Mouse (Mus musculus): ENCODE data around the gene Sgsm1. TPM values are rescaled to one million over a fixed set of nuclear protein-coding genes. Genes with fewer than 3 reads are reported as not detected.
A peak's percentile ranks its signal among the peaks of the same experiment; 100 is the strongest.

Sgsm1 gene
- polyA plus RNA-seq, 1 experiment = not detected

DNA sequence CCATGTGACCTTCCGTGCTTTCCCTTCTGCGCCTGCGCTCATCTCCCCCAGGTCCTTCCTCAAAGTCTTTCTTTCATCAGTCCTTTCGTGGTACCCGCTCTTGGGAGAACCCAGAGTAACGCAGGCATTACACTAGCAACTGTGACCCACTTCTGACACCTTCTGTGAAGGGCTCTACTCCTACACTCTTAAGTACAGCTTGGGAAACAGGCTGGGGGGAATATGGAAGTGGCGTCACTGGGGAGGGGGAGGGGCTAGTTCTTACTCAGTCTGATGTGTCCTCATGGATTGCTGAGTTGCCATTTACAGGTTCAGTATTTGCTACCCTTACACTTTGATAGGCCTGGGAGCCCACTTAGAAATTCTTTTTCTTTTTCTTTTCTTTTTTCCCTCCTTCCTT is 29.0 kb downstream of the Sgsm1 start:
- Histone ChIP-seq H3K4me1 (ENCODE audit: control insufficient read depth, insufficient read depth, low read length) (peaks cover 37% of the 10 kb centered on the region), H3K4me3 (ENCODE audit: insufficient read depth, low read depth, low read length) (no peak overlapping the region), H3K27ac (ENCODE audit: insufficient read depth, low read depth, low read length) (no peak overlapping the region)
- TF ChIP-seq POLR2A (IDR thresholded peaks at IDR 0.05; ENCODE audit: insufficient read depth, low read depth, low read length) = no peak
- no peak for TF ChIP-seq CTCF (IDR thresholded peaks at IDR 0.05; ENCODE audit: insufficient read depth, low read depth, low read length)
- 60% methylated on average over 7 of the region's 7 CpGs for WGBS

DNA sequence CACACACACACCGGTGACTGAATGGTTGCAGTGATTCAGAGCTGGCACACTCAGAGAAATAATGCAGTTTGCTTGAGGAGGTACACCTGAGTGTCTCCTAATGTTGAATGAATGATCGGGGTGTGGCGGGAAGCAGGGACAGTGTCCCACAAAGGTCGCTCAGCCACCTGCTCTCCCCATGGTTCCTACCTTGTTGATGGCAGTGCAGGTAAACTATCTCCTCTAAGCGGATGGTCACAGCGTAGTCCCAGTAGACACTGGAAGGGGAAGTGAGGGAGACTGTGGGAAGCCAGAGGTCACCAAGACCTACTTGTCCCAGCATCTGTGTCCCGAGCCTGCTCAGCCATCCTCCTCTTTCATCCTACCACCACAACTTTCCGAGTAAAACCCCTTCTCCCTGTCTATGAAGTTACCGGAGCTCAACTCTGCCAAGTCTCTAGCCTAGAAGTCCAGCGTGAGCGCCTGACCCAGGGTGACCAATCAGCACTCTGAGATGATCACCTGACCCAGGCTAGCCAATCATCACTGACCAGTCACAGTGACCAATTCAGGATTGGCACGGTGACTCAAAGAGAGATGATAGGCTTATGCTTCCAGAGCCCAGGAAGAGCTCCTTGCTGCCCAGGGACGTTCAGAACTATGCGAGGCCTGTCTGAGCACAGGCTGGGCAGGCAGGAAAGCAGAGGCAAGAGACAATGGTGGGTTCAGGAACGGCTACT is 30.3 kb downstream of the Sgsm1 start:
- peaks cover 34% of the 10 kb centered on the region for H3K4me1 ChIP-seq (ENCODE audit: control insufficient read depth, insufficient read depth, low read length)
- H3K4me3 ChIP-seq (ENCODE audit: insufficient read depth, low read depth, low read length) = no peak overlapping the region
- 45% methylated on average over 15 of the region's 15 CpGs for WGBS
- TF ChIP-seq CTCF (IDR thresholded peaks at IDR 0.05; ENCODE audit: insufficient read depth, low read depth, low read length) = no peak
- no peak for TF ChIP-seq POLR2A (IDR thresholded peaks at IDR 0.05; ENCODE audit: insufficient read depth, low read depth, low read length)
- H3K27ac ChIP-seq (ENCODE audit: insufficient read depth, low read depth, low read length) = no peak overlapping the region

DNA sequence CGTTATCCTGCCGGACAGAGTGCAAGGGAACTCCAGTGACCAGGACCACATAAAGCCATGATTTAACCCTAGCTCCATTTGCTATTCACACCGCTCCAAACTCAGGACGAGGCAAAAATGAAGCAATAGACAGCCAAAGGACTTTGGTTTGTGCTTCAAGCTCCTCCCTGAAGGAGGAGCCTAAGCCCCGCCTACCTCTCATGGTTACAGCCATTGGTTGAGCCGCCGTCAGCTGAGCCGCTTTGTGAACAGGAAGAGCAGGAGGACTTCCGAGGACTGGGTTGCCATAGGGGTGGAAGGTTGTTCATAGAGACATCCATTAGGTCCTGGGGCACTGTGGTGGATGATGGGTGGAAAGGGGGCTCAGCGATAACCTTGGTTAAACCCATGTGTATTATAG is 34.7 kb downstream of the Sgsm1 start:
- 77% methylated on average over 10 of the region's 10 CpGs for WGBS
- H3K4me1 ChIP-seq (ENCODE audit: control insufficient read depth, insufficient read depth, low read length) = peaks cover 25% of the 10 kb centered on the region
- TF ChIP-seq POLR2A (IDR thresholded peaks at IDR 0.05; ENCODE audit: insufficient read depth, low read depth, low read length) (no peak), CTCF (IDR thresholded peaks at IDR 0.05; ENCODE audit: insufficient read depth, low read depth, low read length) (no peak)
- no peak overlapping the region for H3K27ac ChIP-seq (ENCODE audit: insufficient read depth, low read depth, low read length)
- no peak overlapping the region for H3K4me3 ChIP-seq (ENCODE audit: insufficient read depth, low read depth, low read length)

DNA sequence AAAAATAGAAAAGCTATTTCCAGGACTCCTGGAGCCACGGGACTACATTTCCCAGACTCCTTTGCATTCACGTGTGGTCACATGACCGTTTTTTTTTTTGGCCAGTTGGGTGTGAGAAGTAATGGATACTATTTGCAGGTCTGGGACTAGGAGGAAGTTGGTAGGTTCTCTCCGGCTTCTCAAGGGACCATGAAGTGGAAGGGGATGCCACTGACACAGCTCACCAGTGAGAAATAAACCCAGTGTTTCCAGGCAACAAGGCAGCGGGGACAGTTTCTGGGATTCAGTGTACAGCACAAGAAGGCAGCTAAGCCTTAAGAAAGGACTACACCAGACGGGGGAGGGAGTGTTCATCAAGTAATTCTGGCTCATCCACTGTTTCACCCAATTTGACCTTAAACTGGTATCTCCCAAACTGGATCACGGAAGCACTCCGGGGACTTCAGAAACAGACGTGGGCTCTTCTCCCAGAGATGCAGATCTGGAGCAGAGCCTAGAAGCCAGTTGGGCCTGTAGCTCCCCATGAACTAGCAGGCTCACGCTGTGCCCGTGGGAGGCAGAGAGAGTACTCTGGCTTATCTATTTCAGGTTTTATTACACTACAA is 39.3 kb downstream of the Sgsm1 start:
- Histone ChIP-seq H3K27ac (ENCODE audit: insufficient read depth, low read depth, low read length) (0 out of 2 replicates have a peak overlapping the region, but pooled peaks have one; percentile 33), H3K4me1 (ENCODE audit: control insufficient read depth, insufficient read depth, low read length) (peaks cover 10% of the 10 kb centered on the region), H3K4me3 (ENCODE audit: insufficient read depth, low read depth, low read length) (no peak overlapping the region)
- WGBS = 28% methylated on average over 11 of the region's 11 CpGs
- no peak for TF ChIP-seq CTCF (IDR thresholded peaks at IDR 0.05; ENCODE audit: insufficient read depth, low read depth, low read length)
- no peak for TF ChIP-seq POLR2A (IDR thresholded peaks at IDR 0.05; ENCODE audit: insufficient read depth, low read depth, low read length)

DNA sequence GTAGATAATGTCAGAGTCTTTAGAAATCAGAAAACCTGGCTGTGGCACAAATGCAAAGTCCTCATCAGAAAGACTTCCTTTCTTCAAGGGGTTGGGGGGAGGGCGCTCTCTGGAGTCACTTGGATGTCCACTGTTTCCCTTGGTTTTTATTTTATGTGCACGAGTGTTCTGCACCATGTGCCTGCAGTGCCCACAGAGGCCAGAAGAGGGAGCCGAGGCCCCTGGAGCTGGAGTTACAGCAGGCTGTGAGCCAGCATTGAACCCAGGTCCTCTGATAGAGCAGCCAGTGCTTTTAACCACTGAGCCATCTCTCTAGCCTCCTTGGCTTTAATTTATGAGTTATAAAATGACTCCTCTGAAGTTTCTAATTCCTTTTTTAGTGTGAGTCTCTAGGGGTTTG is 40.5 kb downstream of the Sgsm1 start:
- H3K4me1 ChIP-seq (ENCODE audit: control insufficient read depth, insufficient read depth, low read length) = peaks cover 7% of the 10 kb centered on the region
- H3K4me3 ChIP-seq (ENCODE audit: insufficient read depth, low read depth, low read length) = no peak overlapping the region
- peak; percentile 26; the same call in 1 of the 2 replicates for TF ChIP-seq CTCF (IDR thresholded peaks at IDR 0.05; ENCODE audit: insufficient read depth, low read depth, low read length)
- TF ChIP-seq POLR2A (IDR thresholded peaks at IDR 0.05; ENCODE audit: insufficient read depth, low read depth, low read length) = no peak
- H3K27ac ChIP-seq (ENCODE audit: insufficient read depth, low read depth, low read length) = no peak overlapping the region
- 71% methylated on average over 3 of the region's 3 CpGs for WGBS

DNA sequence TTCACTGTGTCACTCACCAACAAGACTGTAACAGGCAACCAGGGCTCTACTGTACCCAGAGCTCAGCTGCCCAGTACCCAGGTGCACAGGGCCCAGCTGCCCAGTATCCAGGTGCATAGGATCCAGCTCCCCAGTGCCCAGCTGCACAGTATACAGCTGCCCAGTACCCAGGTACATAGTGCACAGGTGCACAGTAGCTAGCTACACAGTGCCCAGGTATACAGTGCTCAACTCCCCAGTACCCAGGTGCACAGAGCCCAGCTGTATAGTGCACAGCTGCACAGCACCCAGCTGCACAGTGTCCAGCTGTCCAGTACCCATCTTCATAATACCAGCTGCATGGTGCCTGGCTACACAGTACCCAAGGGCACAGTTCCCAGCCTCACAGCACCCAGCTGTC is 42.3 kb downstream of the Sgsm1 start:
- H3K4me1 ChIP-seq (ENCODE audit: control insufficient read depth, insufficient read depth, low read length) = peaks cover 5% of the 10 kb centered on the region; the same call in 1 of the 2 replicates
- H3K27ac ChIP-seq (ENCODE audit: insufficient read depth, low read depth, low read length) = no peak overlapping the region
- no peak for TF ChIP-seq POLR2A (IDR thresholded peaks at IDR 0.05; ENCODE audit: insufficient read depth, low read depth, low read length)
- TF ChIP-seq CTCF (IDR thresholded peaks at IDR 0.05; ENCODE audit: insufficient read depth, low read depth, low read length) = no peak

DNA sequence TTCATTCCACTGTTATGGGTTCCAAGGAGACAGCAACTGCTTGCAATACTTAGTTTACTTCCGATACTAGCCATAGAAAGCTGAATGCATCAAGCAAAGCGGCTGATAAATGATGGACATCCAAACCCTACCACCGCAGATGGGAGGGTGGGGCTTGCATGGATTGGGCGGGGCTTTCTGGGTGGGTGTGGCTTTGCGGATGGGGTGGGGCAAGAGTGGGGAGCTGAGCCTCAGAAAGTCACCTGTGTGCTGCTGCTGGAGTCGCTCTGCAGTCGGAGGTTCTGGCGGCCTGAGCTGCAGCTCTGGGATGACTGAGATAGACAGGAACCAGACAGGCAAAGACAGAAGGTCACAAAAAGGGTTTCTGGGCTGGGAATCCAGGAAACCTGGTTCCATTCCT is 44.9 kb downstream of the Sgsm1 start:
- TF ChIP-seq CTCF (IDR thresholded peaks at IDR 0.05; ENCODE audit: insufficient read depth, low read depth, low read length) (no peak), POLR2A (IDR thresholded peaks at IDR 0.05; ENCODE audit: insufficient read depth, low read depth, low read length) (no peak)
- H3K4me3 ChIP-seq (ENCODE audit: insufficient read depth, low read depth, low read length) = no peak overlapping the region
- no peaks in the 10 kb centered on the region for H3K4me1 ChIP-seq (ENCODE audit: control insufficient read depth, insufficient read depth, low read length)
- H3K27ac ChIP-seq (ENCODE audit: insufficient read depth, low read depth, low read length) = no peak overlapping the region
- WGBS = 91% methylated on average over 8 of the region's 8 CpGs

More for the DNA sequence above, 42.3 kb downstream of the Sgsm1 start:
- no peak overlapping the region for H3K4me3 ChIP-seq (ENCODE audit: insufficient read depth, low read depth, low read length)

DNA sequence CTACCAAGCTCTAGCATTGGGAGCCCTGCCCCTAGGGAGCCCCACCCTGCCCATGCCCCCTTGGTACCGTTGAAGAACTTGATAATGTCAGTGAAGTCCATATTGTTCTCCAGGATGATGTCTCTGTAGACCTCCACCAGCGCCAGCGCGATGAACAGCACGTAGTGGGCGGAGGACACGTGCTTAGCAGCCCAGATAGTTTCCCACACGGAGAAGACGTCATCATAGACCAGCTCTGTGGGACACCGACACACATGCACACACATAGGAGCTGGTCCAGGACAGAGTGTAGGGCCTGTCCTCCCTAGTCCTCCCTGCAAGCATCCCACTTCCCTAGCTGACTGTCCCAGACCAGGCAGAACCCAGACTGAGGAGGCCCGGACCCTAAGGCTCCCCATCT is 59.8 kb downstream of the Sgsm1 start:
- WGBS = 80% methylated on average over 11 of the region's 11 CpGs
- Histone ChIP-seq H3K4me3 (ENCODE audit: insufficient read depth, low read depth, low read length) (no peak overlapping the region), H3K4me1 (ENCODE audit: control insufficient read depth, insufficient read depth, low read length) (peaks cover 14% of the 10 kb centered on the region), H3K27ac (ENCODE audit: insufficient read depth, low read depth, low read length) (no peak overlapping the region)
- TF ChIP-seq POLR2A (IDR thresholded peaks at IDR 0.05; ENCODE audit: insufficient read depth, low read depth, low read length) (no peak), CTCF (IDR thresholded peaks at IDR 0.05; ENCODE audit: insufficient read depth, low read depth, low read length) (no peak)

DNA sequence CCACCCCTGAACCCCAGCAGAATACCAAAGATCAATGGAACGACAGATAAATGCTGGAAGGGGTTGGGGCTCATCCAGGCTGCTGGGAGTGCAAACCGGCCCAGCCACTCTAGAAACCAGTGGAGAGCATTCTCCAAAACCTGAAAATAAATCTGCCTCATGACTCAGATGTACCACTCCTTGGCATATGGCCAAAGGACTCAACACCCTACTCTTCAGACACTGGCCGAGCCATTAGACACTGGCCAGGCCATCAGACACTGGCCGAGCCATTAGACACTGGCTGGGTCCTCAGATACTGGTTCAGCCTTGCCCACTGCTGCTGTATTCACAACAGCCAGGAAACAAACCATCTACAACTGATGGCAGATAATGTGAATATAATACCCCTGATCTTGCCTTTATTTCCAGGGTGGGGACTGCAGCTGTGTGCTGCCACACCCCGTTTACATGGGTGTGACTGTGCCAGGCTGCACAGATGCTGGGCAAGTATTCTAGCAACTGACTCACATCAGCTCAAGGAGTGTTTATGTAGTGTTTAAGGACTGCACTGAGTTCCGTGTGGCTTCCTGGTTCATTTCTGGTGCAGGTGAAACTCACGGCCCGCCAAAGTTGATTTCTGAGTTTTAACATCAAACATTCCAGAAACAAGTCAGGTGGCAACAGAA is 61.2 kb downstream of the Sgsm1 start:
- WGBS = 61% methylated on average over 8 of the region's 8 CpGs

More for the DNA sequence above, 61.2 kb downstream of the Sgsm1 start:
- Histone ChIP-seq H3K27ac (ENCODE audit: insufficient read depth, low read depth, low read length) (no peak overlapping the region), H3K4me3 (ENCODE audit: insufficient read depth, low read depth, low read length) (no peak overlapping the region), H3K4me1 (ENCODE audit: control insufficient read depth, insufficient read depth, low read length) (peaks cover 14% of the 10 kb centered on the region)
- no peak for TF ChIP-seq POLR2A (IDR thresholded peaks at IDR 0.05; ENCODE audit: insufficient read depth, low read depth, low read length)
- TF ChIP-seq CTCF (IDR thresholded peaks at IDR 0.05; ENCODE audit: insufficient read depth, low read depth, low read length) = no peak
